Mouse (Mus musculus) liver, embryonic 15.5 days (tissue): Measurements from ENCODE around the gene Herpud1. TPM values are rescaled to one million over a fixed set of nuclear protein-coding genes. Genes with fewer than 3 reads are reported as not detected.

Experiments
- ATAC-seq: fragments of 200-750 bp; cut with Nextera tagmentation; 2 replicates; pipeline ENCODE4 v1.8.0; 2017; ENCODE audit warnings: moderate number of reproducible peaks, mild to moderate bottlenecking, moderate library complexity; ENCODE audit not compliant: insufficient read depth
- H3K27ac ChIP-seq: fragments of 300-500 bp; sonication (generic); replicated peaks from 2 replicates; pipeline ENCODE4 v1.5.1; 2015; ENCODE audit warnings: mild to moderate bottlenecking, inconsistent platforms
- H3K27me3 ChIP-seq: fragments of 300-500 bp; sonication (generic); 2 replicates; pipeline ENCODE4 v1.6.1; 2015; ENCODE audit warnings: mild to moderate bottlenecking, inconsistent platforms
- H3K36me3 ChIP-seq: fragments of 300-500 bp; sonication (generic); replicated peaks from 2 replicates; pipeline ENCODE4 v1.6.1; 2015; ENCODE audit warnings: moderate library complexity, mild to moderate bottlenecking, inconsistent platforms
- H3K4me1 ChIP-seq: fragments of 300-500 bp; sonication (generic); replicated peaks from 2 replicates; pipeline ENCODE4 v1.6.1; 2015; ENCODE audit warnings: inconsistent platforms
- H3K4me2 ChIP-seq: fragments of 300-500 bp; sonication (generic); 2 replicates; pipeline ENCODE4 v1.6.1; 2015; ENCODE audit warnings: moderate library complexity, mild to moderate bottlenecking, inconsistent platforms
- H3K4me3 ChIP-seq: fragments of 300-500 bp; sonication (generic); replicated peaks from 2 replicates; pipeline ENCODE4 v1.5.1; 2015; ENCODE audit warnings: mild to moderate bottlenecking, inconsistent platforms
- H3K9ac ChIP-seq: fragments of 300-500 bp; sonication (generic); 2 replicates; pipeline ENCODE4 v1.6.1; 2015; ENCODE audit warnings: moderate library complexity, mild to moderate bottlenecking, inconsistent platforms
- H3K9me3 ChIP-seq: fragments of 300-500 bp; sonication (generic); replicated peaks from 2 replicates; pipeline ENCODE4 v1.6.1; 2016; ENCODE audit warnings: inconsistent platforms
- WGBS: fragments of 180-500 bp; shearing (Covaris S2); methylation state at CpG from one replicate; pipeline ENCODE4 v1.1.7; 2015; ENCODE audit warnings: mixed read lengths; ENCODE audit not compliant: insufficient replicate concordance; 5-methylcytosine and 5-hydroxymethylcytosine counted together
- polyA plus RNA-seq: library from polyadenylated mRNA; unstranded; fragments of >200 nt; fragmentation: Nextera tagmentation; extraction: Ambion mirVana; gene quantifications from 2 replicates; pipeline ENCODE4 v1.2.1, GENCODE M21; 2015

The Herpud1 gene
- polyA plus RNA-seq, 1 experiment from 2014 or later: 139 TPM

DNA sequence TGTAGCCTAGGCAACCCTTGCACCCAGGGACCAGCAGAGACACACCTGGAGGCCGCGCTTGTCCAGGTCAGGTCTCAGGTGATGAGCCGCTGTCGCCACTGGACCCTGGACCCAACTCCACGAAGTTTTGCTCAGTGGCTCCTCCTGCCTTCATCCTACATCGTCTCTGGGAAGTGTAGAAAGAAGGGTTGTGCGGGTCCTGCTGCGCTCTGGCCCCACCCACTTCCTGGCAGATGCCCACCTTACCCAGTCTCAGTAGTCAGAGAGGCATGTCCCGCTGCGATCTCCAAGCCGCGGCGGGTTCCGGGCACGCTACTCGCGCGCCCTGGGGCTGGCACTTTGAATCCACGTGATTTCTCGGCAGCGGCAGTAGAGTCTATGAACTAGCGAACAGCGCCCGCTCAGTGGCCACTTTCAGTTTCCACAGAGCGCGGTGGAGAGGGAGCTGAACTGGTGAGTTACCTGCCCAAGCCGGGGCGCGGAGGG lies 47.8 kb downstream of the Herpud1 start, which contains the start of gene Nlrc5:
Gene Nlrc5 (plus strand): TSS at position 376 of the 486 bp plus-strand sequence.
- Histone ChIP-seq H3K36me3 (no peaks in the 10 kb centered on the region), H3K9me3 (no peaks in the 10 kb centered on the region), H3K4me1 (peaks cover 8% of the 10 kb centered on the region), H3K27me3 (peaks cover 33% of the 10 kb centered on the region), H3K27ac (no peak within 1 kb of the TSS), H3K4me2 (peak within 1 kb of the TSS; percentile 66), H3K9ac (no peak within 1 kb of the TSS), H3K4me3 (peak within 1 kb of the TSS; percentile 48)
- ATAC-seq: no peak
- WGBS: 2% methylated on average over 29 of the region's 29 CpGs

DNA sequence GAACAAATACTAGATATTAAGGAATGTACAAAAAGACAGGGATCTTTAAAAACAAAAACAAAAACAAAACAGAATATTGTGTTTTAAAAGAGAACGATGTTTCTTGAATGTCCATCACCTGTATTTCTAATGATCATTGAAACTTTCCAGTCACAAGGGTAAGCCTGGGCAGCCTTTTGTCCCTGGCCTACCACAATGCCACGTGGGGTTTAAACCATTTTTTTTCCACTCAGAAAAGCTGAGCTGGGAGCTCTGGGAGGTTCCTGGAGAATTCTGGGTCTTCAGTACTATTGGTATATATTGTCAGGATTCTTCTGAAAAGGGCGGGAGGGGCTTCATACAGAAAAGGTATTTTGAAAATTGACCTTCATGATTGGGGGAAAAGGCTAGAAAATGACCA lies 48.7 kb downstream of the Herpud1 start:
- WGBS: 67% methylated on average over 3 of the region's 3 CpGs
- H3K27me3 ChIP-seq: peaks cover 33% of the 10 kb centered on the region

DNA sequence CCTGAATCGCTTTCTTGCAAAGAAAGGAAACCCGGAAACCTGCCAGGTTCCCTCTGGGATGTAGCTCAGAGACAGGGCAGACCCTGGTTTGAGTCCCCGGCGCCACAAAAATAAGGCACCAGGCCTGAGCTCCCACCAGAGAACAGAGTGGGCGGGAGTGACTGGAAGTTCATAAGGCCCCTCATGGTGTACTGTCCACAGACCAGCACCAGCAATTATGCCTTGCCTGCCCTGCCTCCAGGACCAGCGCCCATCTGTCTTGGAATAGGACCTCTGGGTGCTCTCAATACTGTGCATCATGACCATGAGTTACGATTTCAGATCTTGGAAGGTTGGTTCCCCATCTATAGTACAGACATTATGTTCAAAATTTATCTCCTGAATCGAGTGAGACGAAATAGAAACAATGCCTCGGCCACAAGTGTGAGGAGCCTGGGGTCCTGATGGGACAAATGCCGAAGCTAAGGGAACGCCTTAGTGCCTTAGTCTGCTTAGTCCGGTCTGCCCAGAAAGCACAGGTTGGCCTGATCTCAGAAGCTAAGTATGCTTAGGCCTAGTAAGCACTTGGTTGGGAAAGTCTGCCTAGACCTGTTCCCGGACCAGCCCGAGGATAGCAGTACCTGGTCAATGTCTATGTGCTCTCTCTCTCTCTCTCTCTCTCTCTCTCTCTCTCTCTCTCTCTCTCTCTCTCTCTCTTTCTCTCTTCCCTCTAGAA lies 49.3 kb downstream of the Herpud1 start:
- ATAC-seq: no peak
- no peak overlapping the region for H3K4me2 ChIP-seq
- H3K4me1 ChIP-seq: peaks cover 8% of the 10 kb centered on the region
- 68% methylated on average over 15 of the region's 15 CpGs for WGBS
- no peaks in the 10 kb centered on the region for H3K36me3 ChIP-seq
- H3K9ac ChIP-seq: no peak overlapping the region
- no peak overlapping the region for H3K27ac ChIP-seq
- no peak overlapping the region for H3K4me3 ChIP-seq
- H3K27me3 ChIP-seq: peaks cover 33% of the 10 kb centered on the region
- no peaks in the 10 kb centered on the region for H3K9me3 ChIP-seq

More for the DNA sequence above, 48.7 kb downstream of the Herpud1 start:
- H3K4me2 ChIP-seq: no peak overlapping the region
- H3K9ac ChIP-seq: no peak overlapping the region
- no peak overlapping the region for H3K4me3 ChIP-seq
- H3K27ac ChIP-seq: no peak overlapping the region
- H3K4me1 ChIP-seq: peaks cover 8% of the 10 kb centered on the region
- no peak for ATAC-seq
- H3K9me3 ChIP-seq: no peaks in the 10 kb centered on the region
- H3K36me3 ChIP-seq: no peaks in the 10 kb centered on the region

DNA sequence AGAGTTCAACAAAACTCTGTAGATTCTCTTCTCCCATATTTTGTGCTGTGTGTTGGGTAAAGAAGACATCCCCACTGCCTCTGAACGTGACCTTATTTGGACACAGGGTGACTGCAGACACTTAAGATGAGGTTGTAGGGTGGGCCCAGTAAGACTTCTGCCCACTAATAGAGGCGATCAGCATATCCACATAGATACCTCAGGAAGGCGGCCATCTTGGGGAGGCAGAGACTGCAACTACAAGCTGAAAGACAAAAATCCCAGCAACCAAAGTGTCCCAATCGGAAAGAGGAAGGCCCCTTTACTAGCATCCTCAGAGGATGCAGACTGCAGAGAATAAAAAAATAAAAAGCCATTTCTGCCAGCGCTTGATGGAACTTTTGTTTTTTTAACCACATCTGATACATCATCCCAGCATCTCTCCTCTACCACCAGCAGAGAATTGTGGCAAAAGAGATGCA lies 49.9 kb downstream of the Herpud1 start:
- Histone ChIP-seq H3K27me3 (peaks cover 33% of the 10 kb centered on the region), H3K27ac (no peak overlapping the region), H3K9me3 (no peaks in the 10 kb centered on the region), H3K36me3 (no peaks in the 10 kb centered on the region), H3K4me3 (no peak overlapping the region), H3K9ac (no peak overlapping the region), H3K4me2 (no peak overlapping the region), H3K4me1 (peaks cover 8% of the 10 kb centered on the region)
- WGBS: 67% methylated on average over 5 of the region's 5 CpGs
- ATAC-seq: no peak

DNA sequence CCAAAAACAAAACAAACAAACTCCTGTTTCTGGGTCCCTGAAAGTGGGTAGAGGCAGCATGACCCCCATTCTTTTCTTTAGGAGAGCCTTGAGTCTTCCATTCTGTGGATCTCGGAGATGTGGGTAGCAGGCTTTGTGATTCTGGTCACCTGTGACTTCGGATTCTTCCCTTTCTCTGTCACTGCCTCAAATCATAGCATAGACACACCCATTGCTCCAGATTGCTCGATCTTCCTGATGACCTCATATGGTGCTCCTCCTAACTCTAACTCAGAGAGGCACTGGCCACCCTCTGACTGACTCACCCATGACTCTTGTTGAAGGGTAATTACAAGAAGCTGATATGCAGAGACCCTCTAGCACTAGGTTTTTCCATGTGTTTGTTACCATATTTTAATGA lies 50.7 kb downstream of the Herpud1 start:
- H3K9ac ChIP-seq: no peak overlapping the region
- H3K27ac ChIP-seq: no peak overlapping the region
- ATAC-seq: no peak
- H3K4me3 ChIP-seq: no peak overlapping the region
- no peaks in the 10 kb centered on the region for H3K9me3 ChIP-seq
- H3K27me3 ChIP-seq: peaks cover 28% of the 10 kb centered on the region
- 43% methylated on average over 3 of the region's 3 CpGs for WGBS
- H3K36me3 ChIP-seq: no peaks in the 10 kb centered on the region
- peaks cover 8% of the 10 kb centered on the region for H3K4me1 ChIP-seq
- no peak overlapping the region for H3K4me2 ChIP-seq

DNA sequence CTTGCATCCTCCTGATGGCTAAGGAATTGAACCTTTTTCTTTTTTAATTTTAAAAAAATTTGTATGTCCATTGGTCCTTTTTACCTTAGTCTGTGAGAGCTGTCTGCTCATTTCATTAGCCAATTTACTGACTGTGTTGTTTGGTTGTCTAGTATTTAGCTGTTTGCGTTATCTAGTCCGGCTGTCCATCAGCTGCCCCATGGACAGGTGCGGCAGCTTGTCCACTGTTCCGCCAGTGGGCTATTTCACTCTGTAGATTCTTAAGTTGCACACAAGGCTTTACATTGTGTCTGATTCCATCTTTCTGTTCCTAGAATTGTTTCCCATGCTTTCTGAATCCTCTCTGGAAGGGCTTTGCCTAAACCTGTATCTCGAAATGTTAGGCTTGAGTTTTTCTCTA lies 52.4 kb downstream of the Herpud1 start:
- 73% methylated on average over 5 of the region's 5 CpGs for WGBS
- no peak for ATAC-seq
- Histone ChIP-seq H3K27me3 (peaks cover 13% of the 10 kb centered on the region), H3K9me3 (no peaks in the 10 kb centered on the region), H3K36me3 (no peaks in the 10 kb centered on the region), H3K4me2 (no peak overlapping the region), H3K4me3 (no peak overlapping the region), H3K27ac (no peak overlapping the region), H3K9ac (no peak overlapping the region), H3K4me1 (peaks cover 8% of the 10 kb centered on the region)

DNA sequence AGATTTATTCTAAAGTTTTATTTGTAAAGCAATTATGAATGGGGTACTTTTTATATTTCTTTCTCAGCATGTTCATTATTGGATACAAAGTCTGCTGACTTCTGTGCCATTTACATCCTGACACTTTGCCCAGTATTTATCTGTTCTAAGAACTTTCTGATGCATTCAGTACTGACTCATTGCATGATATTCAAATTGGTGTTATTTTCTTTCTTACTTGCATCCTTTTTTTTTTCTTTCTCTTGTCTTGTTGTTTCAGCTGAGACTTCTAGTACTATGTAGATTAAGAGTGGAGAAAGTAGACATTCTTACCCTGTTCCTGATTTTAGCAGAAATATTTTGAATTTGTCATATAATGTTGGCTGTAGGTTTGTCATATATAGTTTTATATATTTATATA lies 53.5 kb downstream of the Herpud1 start:
- Histone ChIP-seq H3K4me2 (no peak overlapping the region), H3K36me3 (no peaks in the 10 kb centered on the region), H3K9me3 (no peaks in the 10 kb centered on the region), H3K27ac (no peak overlapping the region), H3K9ac (no peak overlapping the region), H3K27me3 (0 out of 2 replicates have a peak, but pooled peaks cover 5% of the 10 kb centered on the region), H3K4me3 (no peak overlapping the region), H3K4me1 (no peaks in the 10 kb centered on the region)
- no peak for ATAC-seq

DNA sequence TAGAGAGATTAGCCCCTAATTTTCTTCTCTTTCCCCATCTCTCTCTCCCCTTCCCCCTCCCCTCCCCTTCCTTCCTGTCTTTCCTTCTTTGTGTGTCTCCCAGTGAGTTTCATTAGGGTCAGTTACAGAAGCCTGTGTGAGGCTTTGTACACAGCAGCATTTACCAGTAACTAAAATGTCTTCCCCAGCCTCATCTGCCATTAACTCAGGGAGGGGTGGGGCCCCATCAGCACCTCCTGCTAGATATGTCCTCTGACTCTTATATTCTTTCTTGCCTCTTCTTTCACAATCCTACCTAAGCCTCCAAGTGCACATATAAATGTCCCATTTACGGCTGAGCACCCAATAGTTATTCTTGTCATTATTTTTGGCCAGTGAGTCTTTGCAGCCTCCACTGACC lies 54.2 kb downstream of the Herpud1 start:
- Histone ChIP-seq H3K4me2 (no peak overlapping the region), H3K27me3 (0 out of 2 replicates have a peak, but pooled peaks cover 5% of the 10 kb centered on the region), H3K4me1 (no peaks in the 10 kb centered on the region), H3K27ac (no peak overlapping the region), H3K9me3 (no peaks in the 10 kb centered on the region), H3K9ac (no peak overlapping the region), H3K36me3 (no peaks in the 10 kb centered on the region), H3K4me3 (no peak overlapping the region)
- 70% methylated on average over 1 of the region's 1 CpGs for whole genome bisulfite sequencing
- ATAC-seq: no peak

DNA sequence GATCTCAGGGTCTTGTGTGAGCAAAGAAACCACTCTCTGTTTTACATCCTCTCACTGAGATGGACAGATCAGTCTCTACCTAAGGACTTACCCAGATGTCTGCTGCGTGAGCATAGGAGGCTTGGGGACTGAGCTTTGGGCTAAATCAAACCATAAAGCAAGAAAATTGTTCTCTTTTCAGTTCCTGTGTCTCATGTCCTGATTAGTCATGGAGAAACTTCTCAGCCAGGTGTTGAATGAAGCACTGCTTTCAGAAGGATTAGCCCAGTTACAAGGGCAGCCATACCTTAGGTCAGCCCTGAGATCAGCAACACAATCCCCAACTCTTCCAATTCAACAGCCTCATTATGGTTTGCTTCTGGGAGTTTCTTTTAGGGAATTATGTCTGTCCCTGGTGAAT lies 55.4 kb downstream of the Herpud1 start:
- Histone ChIP-seq H3K27me3 (0 out of 2 replicates have a peak, but pooled peaks cover 5% of the 10 kb centered on the region), H3K4me1 (no peaks in the 10 kb centered on the region), H3K27ac (no peak overlapping the region), H3K4me3 (no peak overlapping the region), H3K9ac (no peak overlapping the region), H3K9me3 (no peaks in the 10 kb centered on the region), H3K36me3 (no peaks in the 10 kb centered on the region), H3K4me2 (no peak overlapping the region)
- ATAC-seq: no peak
- 67% methylated on average over 1 of the region's 1 CpGs for WGBS

DNA sequence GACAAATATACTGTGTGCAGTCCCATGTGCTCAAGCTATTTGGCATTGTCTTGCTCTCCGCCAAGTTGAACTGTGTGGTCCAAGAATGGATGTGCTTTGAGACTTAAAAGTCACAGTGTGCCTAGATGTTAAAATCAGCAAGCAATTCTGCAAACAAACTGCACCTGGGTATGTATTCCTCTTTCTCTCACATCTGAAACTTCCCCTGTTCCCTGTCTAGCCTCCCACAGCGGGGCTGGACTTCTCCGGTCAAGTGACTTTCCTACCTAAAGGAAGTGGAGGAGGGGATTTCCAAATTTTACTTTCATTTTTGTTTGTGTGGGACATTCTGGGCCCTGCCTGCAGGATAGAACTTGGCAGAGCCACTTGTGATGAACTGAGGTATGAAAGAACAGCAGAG lies 56.9 kb downstream of the Herpud1 start:
- Histone ChIP-seq H3K4me1 (no peaks in the 10 kb centered on the region), H3K27me3 (0 out of 2 replicates have a peak, but pooled peaks cover 5% of the 10 kb centered on the region), H3K36me3 (no peaks in the 10 kb centered on the region), H3K27ac (no peak overlapping the region), H3K9ac (no peak overlapping the region), H3K9me3 (no peaks in the 10 kb centered on the region), H3K4me2 (no peak overlapping the region), H3K4me3 (no peak overlapping the region)
- WGBS: 69% methylated on average over 3 of the region's 3 CpGs
- no peak for ATAC-seq

DNA sequence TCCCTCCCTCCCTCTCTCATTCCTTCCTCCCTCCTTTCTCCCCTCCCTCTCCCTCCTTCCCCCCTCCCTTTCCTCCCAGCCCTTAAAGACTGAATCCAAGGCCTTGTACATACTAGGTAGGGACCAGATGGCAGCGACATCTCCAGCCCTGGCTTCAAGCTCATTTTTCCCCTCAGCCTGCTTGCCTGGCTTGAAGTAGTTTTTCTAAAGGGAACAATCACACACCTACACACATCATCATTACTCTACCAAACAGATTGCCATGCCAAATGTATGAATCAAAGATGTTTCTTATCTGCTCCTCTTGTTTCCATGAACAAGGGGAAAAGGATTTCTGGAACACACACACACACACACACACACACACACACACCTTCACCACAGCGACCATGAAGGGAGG lies 58.2 kb downstream of the Herpud1 start:
- no peaks in the 10 kb centered on the region for H3K27me3 ChIP-seq
- no peak overlapping the region for H3K4me2 ChIP-seq
- H3K27ac ChIP-seq: no peak overlapping the region
- H3K9ac ChIP-seq: no peak overlapping the region
- H3K4me3 ChIP-seq: no peak overlapping the region
- H3K36me3 ChIP-seq: no peaks in the 10 kb centered on the region
- WGBS: 36% methylated on average over 2 of the region's 2 CpGs
- H3K4me1 ChIP-seq: no peaks in the 10 kb centered on the region
- no peak for ATAC-seq
- H3K9me3 ChIP-seq: no peaks in the 10 kb centered on the region
